Mouse (Mus musculus): ENCODE results near the gene Fhod1.

DNA sequence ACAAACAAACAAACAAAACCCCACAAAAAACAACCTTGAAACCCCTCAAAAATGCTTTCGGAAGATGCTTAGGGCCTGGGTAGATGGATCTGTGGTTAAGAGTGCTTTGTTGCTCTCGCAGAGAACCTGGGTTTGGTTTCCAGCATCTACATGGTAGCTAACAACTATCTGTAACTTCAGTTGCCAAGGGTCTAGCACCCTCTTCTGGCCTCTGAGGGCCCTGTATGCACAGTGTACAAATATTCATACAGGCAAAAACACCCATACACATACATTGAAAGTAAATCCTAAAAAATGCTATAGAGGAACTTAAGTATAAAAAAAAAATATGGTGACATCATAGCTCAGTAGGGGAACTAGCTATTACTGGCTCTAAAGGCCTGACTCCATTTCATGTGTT is 36.3 kb upstream of the Fhod1 start:
- TF ChIP-seq CTCF (IDR thresholded peaks at IDR 0.05; ENCODE audit: insufficient read depth, low read depth, low read length) (no peak), POLR2A (IDR thresholded peaks at IDR 0.05; ENCODE audit: insufficient read depth, low read depth, low read length) (no peak)

Data from olfactory bulb, adult 2 months (tissue).